Mouse (Mus musculus) bone marrow, adult 2 months (tissue): ENCODE data around the gene Tubb4a.
"Not testable (repeated sequence)": the region's sequence is repeated elsewhere in the genome, so short reads cannot be mapped to it uniquely, and the experiment has no call there.

Source experiments
- CTCF ChIP-seq: fragments of 200-500 bp; IDR thresholded peaks from 2 replicates; pipeline ENCODE4 v1.5.1; 2011; ENCODE audit warnings: low read length, control low read depth; ENCODE audit not compliant: control insufficient read depth, insufficient read depth
- POLR2A ChIP-seq: fragments of 200-500 bp; IDR thresholded peaks from 2 replicates; pipeline ENCODE4 v1.6.1; 2011; ENCODE audit warnings: low read depth, mild to moderate bottlenecking, control low read depth, low read length, borderline replicate concordance; ENCODE audit not compliant: control insufficient read depth

DNA sequence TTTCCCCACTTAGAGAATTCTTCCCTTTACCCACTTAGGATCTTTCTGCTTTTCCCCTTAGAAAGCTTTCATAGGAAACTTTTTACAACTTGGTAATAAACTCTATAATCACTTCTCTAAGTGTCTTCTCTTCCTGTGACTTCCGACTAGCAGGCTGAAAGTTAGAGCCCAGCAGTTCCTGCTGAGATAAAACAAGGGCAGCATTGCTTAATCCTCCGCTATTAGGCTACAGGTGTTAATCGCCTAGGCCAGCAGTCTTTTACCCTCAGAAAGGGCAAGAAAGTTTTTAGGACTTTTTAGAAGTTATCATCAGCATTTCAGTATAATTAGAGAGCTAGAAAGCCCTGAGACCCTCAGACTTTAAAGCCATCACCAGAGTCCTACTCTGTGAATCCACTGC is 46.4 kb upstream of the Tubb4a start:
- TF ChIP-seq POLR2A, CTCF: not testable (repeated sequence)
